Mouse (Mus musculus) intestine, embryonic 14.5 days (tissue): Measurements from ENCODE around the gene Nanos3. TPM values are rescaled to one million over a fixed set of nuclear protein-coding genes. Genes with fewer than 3 reads are reported as not detected.
A peak's percentile ranks its signal among the peaks of the same experiment; 100 is the strongest.

ENCODE experiments used
- ATAC-seq: fragments of 200-750 bp; cut with Nextera tagmentation; replicated peaks from 2 replicates; pipeline ENCODE4 v1.8.0; 2017; ENCODE audit warnings: low read depth, moderate number of reproducible peaks, moderate TSS enrichment, moderate library complexity; ENCODE audit not compliant: low FRiP score, low TSS enrichment
- DNase-seq: peaks from one replicate; pipeline ENCODE4 v3.0.0-alpha.2; 2018; ENCODE audit warnings: low spot score
- H3K27ac ChIP-seq: fragments of 300-500 bp; sonication (generic); 2 replicates; pipeline ENCODE4 v1.5.1; 2014; ENCODE audit warnings: low read depth, mild to moderate bottlenecking, control low read depth
- H3K27me3 ChIP-seq: fragments of 300-500 bp; sonication (generic); replicated peaks from 2 replicates; pipeline ENCODE4 v1.6.1; 2014; ENCODE audit warnings: low read length, control low read depth; ENCODE audit not compliant: control insufficient read depth, insufficient read depth
- H3K36me3 ChIP-seq: fragments of 300-500 bp; sonication (generic); 2 replicates; pipeline ENCODE4 v1.6.1; 2014; ENCODE audit warnings: low read length, control low read depth; ENCODE audit not compliant: control insufficient read depth, insufficient read depth
- H3K4me1 ChIP-seq: fragments of 300-500 bp; sonication (generic); replicated peaks from 2 replicates; pipeline ENCODE4 v1.6.1; 2014; ENCODE audit warnings: low read length, control low read depth, mixed read lengths; ENCODE audit not compliant: control insufficient read depth, insufficient read depth
- H3K4me2 ChIP-seq: fragments of 300-500 bp; sonication (generic); 2 replicates; pipeline ENCODE4 v1.6.1; 2014; ENCODE audit warnings: low read length
- H3K4me3 ChIP-seq: fragments of 300-500 bp; sonication (generic); 2 replicates; pipeline ENCODE4 v1.5.1; 2014; ENCODE audit warnings: low read depth, low read length, control low read depth, mixed read lengths
- H3K9ac ChIP-seq: fragments of 300-500 bp; sonication (generic); 2 replicates; pipeline ENCODE4 v1.6.1; 2014; ENCODE audit warnings: mild to moderate bottlenecking, low read length
- H3K9me3 ChIP-seq: fragments of 300-500 bp; sonication (generic); 2 replicates; pipeline ENCODE4 v1.6.1; 2016; ENCODE audit warnings: low read length, control low read depth; ENCODE audit not compliant: control insufficient read depth
- WGBS: fragments of 180-500 bp; shearing (Covaris S2); extraction: QIAGEN DNeasy Blood & Tissue Kit; methylation state at CpG from one replicate; pipeline ENCODE4 v1.1.7; 2014; 5-methylcytosine and 5-hydroxymethylcytosine counted together
- polyA plus RNA-seq: library from polyadenylated mRNA; unstranded; fragments of >200 nt; fragmentation: Nextera tagmentation; extraction: Ambion mirVana; gene quantifications from 2 replicates; pipeline ENCODE4 v1.2.1, GENCODE M21; 2014

Gene Nanos3
- polyA plus RNA-seq, 1 experiment from 2014 or later: 4.1 TPM

- H3K9ac ChIP-seq: no peak overlapping the region
- H3K27ac ChIP-seq: no peak overlapping the region
- H3K4me1 ChIP-seq: peaks cover 25% of the 10 kb centered on the region
- DNase-seq (no peak), ATAC-seq (no peak)
- no peak overlapping the region for H3K4me3 ChIP-seq
- no peaks in the 10 kb centered on the region for H3K36me3 ChIP-seq
- H3K4me2 ChIP-seq: no peak overlapping the region
- no peaks in the 10 kb centered on the region for H3K9me3 ChIP-seq
- WGBS: 59% methylated on average over 4 of the region's 4 CpGs
- H3K27me3 ChIP-seq: no peaks in the 10 kb centered on the region
Measured at GRCm38 (mm10) chr8:84189603-84190002, 4.6 kb upstream of the Nanos3 start.

- no peak for DNase-seq
- H3K27ac ChIP-seq: no peak overlapping the region
- 74% methylated on average over 10 of the region's 10 CpGs for WGBS
Measured at GRCm38 (mm10) chr8:84188671-84189070, 3.7 kb upstream of the Nanos3 start.

GRCm38 (mm10) chr8:84187065-84187755, 2.2 kb upstream of the Nanos3 start:
- peak overlapping the region; percentile 71 for H3K4me2 ChIP-seq
- peak overlapping the region; percentile 29 for H3K9ac ChIP-seq

More at GRCm38 (mm10) chr8:84188671-84189070, 3.7 kb upstream of the Nanos3 start:
- Histone ChIP-seq H3K9ac (no peak overlapping the region), H3K4me2 (no peak overlapping the region), H3K4me3 (no peak overlapping the region), H3K36me3 (no peaks in the 10 kb centered on the region), H3K27me3 (no peaks in the 10 kb centered on the region), H3K9me3 (no peaks in the 10 kb centered on the region), H3K4me1 (peaks cover 30% of the 10 kb centered on the region)
- no peak for ATAC-seq

GRCm38 (mm10) chr8:84186547-84186946, 1.5 kb upstream of the Nanos3 start:
- Histone ChIP-seq H3K27ac (peak overlapping the region; percentile 39; the same call in 1 of the 2 replicates), H3K9me3 (no peaks in the 10 kb centered on the region), H3K4me1 (peaks cover 25% of the 10 kb centered on the region), H3K27me3 (no peaks in the 10 kb centered on the region), H3K36me3 (no peaks in the 10 kb centered on the region), H3K4me3 (peak overlapping the region; percentile 29), H3K9ac (peak overlapping the region; percentile 29), H3K4me2 (peak overlapping the region; percentile 71)
- 2% methylated on average over 12 of the region's 12 CpGs for WGBS
- ATAC-seq: peak; percentile 26; the same call in 1 of the 2 replicates
- peak; percentile 88 for DNase-seq

More at GRCm38 (mm10) chr8:84187065-84187755, 2.2 kb upstream of the Nanos3 start:
- Histone ChIP-seq H3K36me3 (no peaks in the 10 kb centered on the region), H3K27ac (peak overlapping the region; percentile 39; the same call in 1 of the 2 replicates), H3K27me3 (no peaks in the 10 kb centered on the region), H3K4me1 (peaks cover 30% of the 10 kb centered on the region), H3K9me3 (no peaks in the 10 kb centered on the region), H3K4me3 (peak overlapping the region; percentile 29)
- ATAC-seq: no peak
- WGBS: 5% methylated on average over 21 of the region's 21 CpGs
- DNase-seq: peak; percentile 78

GRCm38 (mm10) chr8:84184085-84185043, 653 bp downstream of the Nanos3 start:
- Histone ChIP-seq H3K27ac (peak overlapping the region; percentile 90), H3K4me3 (peak overlapping the region; percentile 81), H3K9ac (peak overlapping the region; percentile 97), H3K4me2 (peak overlapping the region; percentile 73), H3K4me1 (peaks cover 41% of the 10 kb centered on the region), H3K36me3 (no peaks in the 10 kb centered on the region), H3K9me3 (no peaks in the 10 kb centered on the region), H3K27me3 (no peaks in the 10 kb centered on the region)
- WGBS: 13% methylated on average over 21 of the region's 21 CpGs
- DNase-seq (peak; percentile 82), ATAC-seq (no peak; the same call in 1 of the 2 replicates)

- peaks cover 41% of the 10 kb centered on the region for H3K4me1 ChIP-seq
Measured at GRCm38 (mm10) chr8:84183261-84184084, 1.5 kb downstream of the Nanos3 start.

GRCm38 (mm10) chr8:84182833-84183232, 2.2 kb downstream of the Nanos3 start:
- WGBS: 46% methylated on average over 4 of the region's 4 CpGs
- H3K36me3 ChIP-seq: peaks cover 11% of the 10 kb centered on the region; the same call in 1 of the 2 replicates
- DNase-seq (no peak), ATAC-seq (no peak; the same call in 1 of the 2 replicates)
- peak overlapping the region; percentile 73 for H3K4me2 ChIP-seq
- no peaks in the 10 kb centered on the region for H3K27me3 ChIP-seq
- no peak overlapping the region for H3K27ac ChIP-seq
- peaks cover 41% of the 10 kb centered on the region for H3K4me1 ChIP-seq
- H3K9me3 ChIP-seq: no peaks in the 10 kb centered on the region
- peak overlapping the region; percentile 97 for H3K9ac ChIP-seq
- H3K4me3 ChIP-seq: peak overlapping the region; percentile 81

More at GRCm38 (mm10) chr8:84183261-84184084, 1.5 kb downstream of the Nanos3 start:
- peak overlapping the region; percentile 81 for H3K4me3 ChIP-seq
- peak overlapping the region; percentile 97 for H3K9ac ChIP-seq
- WGBS: 1% methylated on average over 80 of the region's 87 CpGs
- peak; percentile 82 for DNase-seq
- no peaks in the 10 kb centered on the region for H3K27me3 ChIP-seq
- H3K9me3 ChIP-seq: no peaks in the 10 kb centered on the region
- H3K4me2 ChIP-seq: peak overlapping the region; percentile 73
- H3K27ac ChIP-seq: peak overlapping the region; percentile 90
- peaks cover 6% of the 10 kb centered on the region; the same call in 1 of the 2 replicates for H3K36me3 ChIP-seq
- ATAC-seq: no peak; the same call in 1 of the 2 replicates
